Comparison of ENCODE assay signal across 22 mouse cellular contexts in the genomic region with DNA sequence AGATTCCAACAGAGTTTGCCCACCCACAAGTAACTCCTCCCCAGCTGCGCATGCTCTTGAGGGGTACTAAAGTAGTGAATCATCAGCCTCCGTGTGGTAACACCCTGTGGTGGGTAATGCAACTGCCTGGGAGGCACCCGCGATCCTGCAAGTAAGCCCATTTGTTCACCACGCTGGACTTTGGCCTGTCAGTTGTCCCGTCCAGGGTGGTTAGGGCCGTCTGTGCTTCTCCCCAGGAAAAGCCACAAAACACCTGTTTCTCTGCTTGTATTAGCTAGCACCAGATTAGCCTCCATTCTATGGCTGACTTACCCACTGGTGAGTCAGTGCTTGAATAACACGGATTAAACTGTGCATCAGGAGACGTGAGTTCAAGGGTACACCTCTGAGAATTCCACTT.
"Had no signal": no experiment of that assay in that cellular context is flagged by ENCODE, and none has a peak within 500 bp of the region (broad histone marks: within the 10 kb centered on the region; RNA-seq: fewer than 3 reads in every experiment).

No protein-coding gene starts in this region.

- H3K9ac ChIP-seq: heart, embryonic 12.5 days; hindbrain, embryonic 12.5 days; hindbrain, embryonic 14.5 days; limb, embryonic 13.5 days; limb, embryonic 15.5 days; liver, embryonic 12.5 days; liver, embryonic 14.5 days had no signal

- H3K4me3 ChIP-seq: heart, embryonic 10.5 days; heart, embryonic 12.5 days; hindbrain, embryonic 10.5 days; hindbrain, embryonic 12.5 days; limb, embryonic 13.5 days; limb, embryonic 15.5 days; liver, embryonic 12.5 days had no signal

- H3K27ac ChIP-seq: heart, embryonic 10.5 days; hindbrain, embryonic 10.5 days; hindbrain, embryonic 12.5 days; hindbrain, embryonic 14.5 days; limb, embryonic 13.5 days; limb, embryonic 15.5 days; liver, embryonic 12.5 days; liver, embryonic 14.5 days had no signal

- H3K9me3 ChIP-seq: heart, embryonic 10.5 days; heart, embryonic 12.5 days; hindbrain, embryonic 10.5 days; hindbrain, embryonic 12.5 days; limb, embryonic 13.5 days; limb, embryonic 15.5 days; liver, embryonic 12.5 days had no signal

- H3K4me1 ChIP-seq: heart, embryonic 10.5 days; heart, embryonic 12.5 days; hindbrain, embryonic 10.5 days; hindbrain, embryonic 12.5 days; limb, embryonic 13.5 days; limb, embryonic 15.5 days; liver, embryonic 12.5 days had no signal

- H3K27me3 ChIP-seq: heart, embryonic 12.5 days; hindbrain, embryonic 12.5 days; limb, embryonic 13.5 days; limb, embryonic 15.5 days; liver, embryonic 12.5 days had no signal

- DNase-seq: gastrocnemius, postnatal 25 days; heart, adult 18-20 months; heart, postnatal 10 days; heart, postnatal 4 days; kidney, adult 18-20 months; kidney, adult 8-10 months; kidney, postnatal 10 days; kidney, postnatal 25 days; layer of hippocampus, adult 9-11 months; layer of hippocampus, postnatal 36 days; left cerebral cortex, postnatal 4 days had no signal

- H3K4me2 ChIP-seq: heart, embryonic 12.5 days; hindbrain, embryonic 12.5 days; hindbrain, embryonic 14.5 days; limb, embryonic 13.5 days; limb, embryonic 15.5 days; liver, embryonic 12.5 days had no signal

- H3K36me3 ChIP-seq: heart, embryonic 10.5 days; heart, embryonic 12.5 days; hindbrain, embryonic 10.5 days; hindbrain, embryonic 12.5 days; limb, embryonic 13.5 days; limb, embryonic 15.5 days; liver, embryonic 12.5 days had no signal

- ATAC-seq: hindbrain, embryonic 16.5 days; inflammation-experienced regulatory T-cells, adult 6 months; liver, embryonic 12.5 days had no signal
